In the genomic region with DNA sequence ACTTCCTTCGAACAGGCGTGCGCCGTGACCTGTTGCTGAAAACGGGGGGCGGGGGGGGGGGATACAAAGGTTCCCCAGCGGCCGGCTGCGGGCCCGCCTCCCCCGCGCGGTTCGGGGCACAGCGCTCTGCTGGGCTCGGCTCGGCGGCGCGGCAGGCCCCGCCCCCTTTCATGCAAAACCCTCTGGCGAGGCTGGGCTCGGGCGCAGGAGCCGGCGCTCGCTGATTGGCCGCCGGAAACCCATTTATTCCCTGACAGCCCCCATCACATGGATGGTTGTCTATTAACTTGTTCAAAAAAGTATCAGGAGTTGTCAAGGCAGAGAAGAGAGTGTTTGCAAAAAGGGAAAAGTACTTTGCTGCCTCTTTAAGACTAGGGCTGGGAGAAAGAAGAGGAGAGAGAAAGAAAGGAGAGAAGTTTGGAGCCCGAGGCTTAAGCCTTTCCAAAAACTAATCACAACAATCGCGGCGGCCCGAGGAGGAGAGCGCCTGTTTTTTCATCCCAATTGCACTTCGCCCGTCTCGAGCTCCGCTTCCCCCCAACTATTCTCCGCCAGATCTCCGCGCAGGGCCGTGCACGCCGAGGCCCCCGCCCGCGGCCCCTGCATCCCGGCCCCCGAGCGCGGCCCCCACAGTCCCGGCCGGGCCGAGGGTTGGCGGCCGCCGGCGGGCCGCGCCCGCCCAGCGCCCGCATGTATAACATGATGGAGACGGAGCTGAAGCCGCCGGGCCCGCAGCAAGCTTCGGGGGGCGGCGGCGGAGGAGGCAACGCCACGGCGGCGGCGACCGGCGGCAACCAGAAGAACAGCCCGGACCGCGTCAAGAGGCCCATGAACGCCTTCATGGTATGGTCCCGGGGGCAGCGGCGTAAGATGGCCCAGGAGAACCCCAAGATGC, we compare ENCODE assay signal across 9 mouse cellular contexts. TPM values are rescaled to one million over a fixed set of nuclear protein-coding genes. Genes with fewer than 3 reads are reported as not detected.
A peak's percentile ranks its signal among the peaks of the same experiment; 100 is the strongest.
DNase-seq lines count a peak whose midpoint lies in the region; ATAC-seq lines count a peak whose summit lies in the region.
"Had no signal": no experiment of that assay in that cellular context is flagged by ENCODE, and none has a peak within 500 bp of the region (broad histone marks: within the 10 kb centered on the region; RNA-seq: fewer than 3 reads in every experiment).

A gene (plus strand): TSS at position 680 of the 895 bp plus-strand sequence.

- peaks cover 91% of the 10 kb centered on the region for H3K27me3 ChIP-seq in heart, embryonic 14.5 days (ENCODE audit: control insufficient read depth, insufficient read depth, low read length)
- H3K27me3 ChIP-seq in liver, embryonic 12.5 days (replicated peaks): peaks cover 96% of the 10 kb centered on the region
- peaks cover 26% of the 10 kb centered on the region for H3K27me3 ChIP-seq in neural tube, embryonic 11.5 days (ENCODE audit: control insufficient read depth, insufficient read depth, low read length)

- no peaks in the 10 kb centered on the region for H3K36me3 ChIP-seq in heart, embryonic 14.5 days (ENCODE audit: control insufficient read depth, insufficient read depth, low read length)
- no peaks in the 10 kb centered on the region for H3K36me3 ChIP-seq in liver, embryonic 12.5 days
- no peaks in the 10 kb centered on the region for H3K36me3 ChIP-seq in neural tube, embryonic 11.5 days (ENCODE audit: control insufficient read depth, insufficient read depth, low read length)

- peak; percentile 80 for ATAC-seq in heart, embryonic 14.5 days (ENCODE audit: insufficient number of reproducible peaks, insufficient read depth, low FRiP score, low read depth)
- ATAC-seq in liver, embryonic 12.5 days: peak; percentile 62
- peak; percentile 80 for ATAC-seq in neural tube, embryonic 11.5 days (ENCODE audit: insufficient read depth, low FRiP score, low TSS enrichment)
- no peak for ATAC-seq in megakaryocyte-erythroid progenitor cell, adult 5-6 weeks (replicated peaks; ENCODE audit: low FRiP score, low TSS enrichment, poor library complexity, severe bottlenecking)

- no peak within 1 kb of the TSS for H3K27ac ChIP-seq in heart, embryonic 14.5 days (replicated peaks in 1 of 2; ENCODE audit: control insufficient read depth in 1 of 2, insufficient read depth in 1 of 2, low read depth in 2 of 2, low read length in 2 of 2)
- no peak within 1 kb of the TSS for H3K27ac ChIP-seq in liver, embryonic 12.5 days
- peak within 1 kb of the TSS; percentile 99 for H3K27ac ChIP-seq in neural tube, embryonic 11.5 days (ENCODE audit: low read depth, low read length)

- H3K9me3 ChIP-seq in heart, embryonic 14.5 days (ENCODE audit: control insufficient read depth, low read length): no peaks in the 10 kb centered on the region
- H3K9me3 ChIP-seq in liver, embryonic 12.5 days (replicated peaks): no peaks in the 10 kb centered on the region
- H3K9me3 ChIP-seq in neural tube, embryonic 11.5 days (ENCODE audit: control insufficient read depth, low read length): no peaks in the 10 kb centered on the region

- H3K4me1 ChIP-seq in heart, embryonic 14.5 days (ENCODE audit: control insufficient read depth in 2 of 2, insufficient read depth in 2 of 2, low read length in 2 of 2): peaks cover 8 to 19% of the 10 kb centered on the region in 2 experiments; a peak in 3 of 4 replicates
- peaks cover 20% of the 10 kb centered on the region; the same call in 1 of the 2 replicates for H3K4me1 ChIP-seq in liver, embryonic 12.5 days
- peaks cover 7% of the 10 kb centered on the region for H3K4me1 ChIP-seq in neural tube, embryonic 11.5 days (ENCODE audit: control insufficient read depth, insufficient read depth, low read length)

- WGBS in heart, embryonic 14.5 days: under 1% methylated on average over 83 of the region's 86 CpGs
- 1% methylated on average over 85 of the region's 86 CpGs for WGBS in liver, embryonic 12.5 days (ENCODE audit: insufficient replicate concordance)
- under 1% methylated on average over 76 of the region's 86 CpGs for WGBS in neural tube, embryonic 11.5 days

- peak within 1 kb of the TSS; percentile 41 to 43 for H3K4me3 ChIP-seq in heart, embryonic 14.5 days (ENCODE audit: control insufficient read depth in 1 of 2, insufficient read depth in 1 of 2, low read depth in 1 of 2, low read length in 2 of 2)
- peak within 1 kb of the TSS; percentile 41 for H3K4me3 ChIP-seq in liver, embryonic 12.5 days
- peak within 1 kb of the TSS; percentile 84 for H3K4me3 ChIP-seq in neural tube, embryonic 11.5 days (ENCODE audit: low read depth, low read length)

- H3K9ac ChIP-seq in heart, embryonic 14.5 days (ENCODE audit: low read length): peak within 1 kb of the TSS; percentile 45; the same call in 1 of the 2 replicates
- no peak within 1 kb of the TSS for H3K9ac ChIP-seq in liver, embryonic 12.5 days
- peak within 1 kb of the TSS; percentile 97 for H3K9ac ChIP-seq in neural tube, embryonic 11.5 days (ENCODE audit: low read length)

- peak; percentile 40 to 57 for DNase-seq in heart, adult 18-20 months
- DNase-seq in heart, adult 9 months (ENCODE audit: low spot score in 2 of 2): no peak
- DNase-seq in embryo, embryonic 10 days (ENCODE audit: low spot score): peak; percentile 91
- peak; percentile 69 to 78 for DNase-seq in kidney, postnatal 25 days
- peak; percentile 94 for DNase-seq in neural tube, embryonic 11.5 days (ENCODE audit: low spot score)

- peak within 1 kb of the TSS; percentile 71 for H3K4me2 ChIP-seq in heart, embryonic 14.5 days (ENCODE audit: low read length)
- peak within 1 kb of the TSS; percentile 59 for H3K4me2 ChIP-seq in liver, embryonic 12.5 days
- peak within 1 kb of the TSS; percentile 81 for H3K4me2 ChIP-seq in neural tube, embryonic 11.5 days (ENCODE audit: low read depth)

RNA-seq across cellular contexts. Expression of the gene that starts here (rescaled TPM):
- under 1 TPM in 1 of 2 experiments, not detected in 1; 0.67 TPM for total RNA-seq in heart, adult 18-20 months (2021)
- polyA plus RNA-seq in heart, embryonic 14.5 days (2014; fragmentation: Nextera tagmentation; extraction: Ambion mirVana): 0.24 TPM in 1 of 2 replicates, not detected in the other
- not detected in 2 replicates for polyA plus RNA-seq in liver, embryonic 12.5 days (2016; fragmentation: Nextera tagmentation; extraction: Ambion mirVana)
- 32.5 and 36.8 TPM in 2 replicates for polyA plus RNA-seq in neural tube, embryonic 11.5 days (2014; fragmentation: Nextera tagmentation; extraction: Ambion mirVana)
- total RNA-seq in megakaryocyte-erythroid progenitor cell, adult 5-6 weeks (2014; fragmentation: Nextera tagmentation): not detected in 2 replicates
- total RNA-seq in megakaryocyte-erythroid progenitor cell, adult 5-6 weeks (2017): not detected in 2 replicates
- polyA plus RNA-seq: gonadal fat pad, adult 2 months had no signal

Comparison
In these comparisons a context has a peak if more than half of its experiments do, and no peak if none do; other contexts are left out.
1. RNA of the gene that starts here (polyA plus RNA-seq): 32.5 to 36.8 TPM in neural tube, embryonic 11.5 days; 0.24 TPM in heart, embryonic 14.5 days and not detected in liver, embryonic 12.5 days; every median in the first group is over 10 times any median in the second.
2. Peak in DNase-seq in heart, adult 18-20 months; RNA of the gene not detected or under 1 TPM.
3. Peak in ATAC-seq, H3K4me3 ChIP-seq, H3K9ac ChIP-seq and H3K4me2 ChIP-seq in heart, embryonic 14.5 days; RNA of the gene not detected or under 1 TPM.
4. Peak in ATAC-seq, H3K4me3 ChIP-seq and H3K4me2 ChIP-seq in liver, embryonic 12.5 days; RNA of the gene not detected or under 1 TPM.
5. DNase-seq: peak in embryo, embryonic 10 days (single experiment), kidney, postnatal 25 days (2 of 2) and neural tube, embryonic 11.5 days (single experiment); none in heart, adult 9 months (0 of 2).
6. Peak in every context shown above with its lines, with median percentiles within 50 percentile points of each other: H3K4me2 ChIP-seq and H3K4me3 ChIP-seq.